Mouse (Mus musculus) lung, adult 2 months (tissue): ENCODE data around the gene RPS10-NUDT3.

ENCODE experiments used
- CTCF ChIP-seq: fragments of 200-500 bp; IDR thresholded peaks from 2 replicates; pipeline ENCODE4 v1.5.1; 2011; ENCODE audit warnings: mild to moderate bottlenecking, low read length, control low read depth; ENCODE audit not compliant: insufficient read depth
- POLR2A ChIP-seq: fragments of 200-500 bp; IDR thresholded peaks from 2 replicates; pipeline ENCODE4 v1.6.1; 2011; ENCODE audit warnings: low read depth, mild to moderate bottlenecking, control low read depth, low read length, borderline replicate concordance; ENCODE audit errors: extremely low read depth

GRCm38 (mm10) chr17:27637333-27637732, 2.3 kb upstream of the RPS10-NUDT3 start:
- no peak for TF ChIP-seq POLR2A
- no peak for TF ChIP-seq CTCF
